Mouse (Mus musculus): Measurements from ENCODE around the gene Ppm1j. TPM values are rescaled to one million over a fixed set of nuclear protein-coding genes. Genes with fewer than 3 reads are reported as not detected.

Gene Ppm1j
- polyA plus RNA-seq, 1 experiment from 2014 or later: 3.5 TPM

Other genes with a start within 250 kb of the Ppm1j start
- gene Slc16a1, start 142.4 kb upstream of the Ppm1j start, polyA plus RNA-seq (2014; fragmentation: Nextera tagmentation; extraction: Ambion mirVana): 34.1 and 55.2 TPM in 2 replicates
- 0.09 and 0.24 TPM in 2 replicates for gene Fam19a3, start 784 bp downstream of the Ppm1j start, polyA plus RNA-seq (2014; fragmentation: Nextera tagmentation; extraction: Ambion mirVana)
- 110 and 127 TPM in 2 replicates for gene Rhoc, start 7.3 kb downstream of the Ppm1j start, polyA plus RNA-seq (2014; fragmentation: Nextera tagmentation; extraction: Ambion mirVana)
- gene Mov10, start 37.5 kb downstream of the Ppm1j start, polyA plus RNA-seq (2014; fragmentation: Nextera tagmentation; extraction: Ambion mirVana): 36.3 and 51.8 TPM in 2 replicates
- 35.7 and 41.1 TPM in 2 replicates for gene St7l, start 82.9 kb downstream of the Ppm1j start, polyA plus RNA-seq (2014; fragmentation: Nextera tagmentation; extraction: Ambion mirVana)
- 151 and 214 TPM in 2 replicates for gene Capza1, start 83.4 kb downstream of the Ppm1j start, polyA plus RNA-seq (2014; fragmentation: Nextera tagmentation; extraction: Ambion mirVana)
- 0.39 and 0.62 TPM in 2 replicates for gene Wnt2b, start 180.9 kb downstream of the Ppm1j start, polyA plus RNA-seq (2014; fragmentation: Nextera tagmentation; extraction: Ambion mirVana)